Mouse (Mus musculus) heart, adult 2 months (tissue): ENCODE measurements around the gene Fam98c.

Experiments used
- CTCF ChIP-seq: fragments of 200-600 bp; IDR thresholded peaks from 2 replicates; pipeline ENCODE4 v1.8.1; 2022; ENCODE audit warnings: antibody characterized with exemption, mild to moderate bottlenecking, moderate library complexity
- EP300 ChIP-seq: fragments of 200-500 bp; IDR thresholded peaks from 2 replicates; pipeline ENCODE4 v1.6.1; 2011; ENCODE audit warnings: low read depth, low read length, control low read depth; ENCODE audit not compliant: insufficient read depth

DNA sequence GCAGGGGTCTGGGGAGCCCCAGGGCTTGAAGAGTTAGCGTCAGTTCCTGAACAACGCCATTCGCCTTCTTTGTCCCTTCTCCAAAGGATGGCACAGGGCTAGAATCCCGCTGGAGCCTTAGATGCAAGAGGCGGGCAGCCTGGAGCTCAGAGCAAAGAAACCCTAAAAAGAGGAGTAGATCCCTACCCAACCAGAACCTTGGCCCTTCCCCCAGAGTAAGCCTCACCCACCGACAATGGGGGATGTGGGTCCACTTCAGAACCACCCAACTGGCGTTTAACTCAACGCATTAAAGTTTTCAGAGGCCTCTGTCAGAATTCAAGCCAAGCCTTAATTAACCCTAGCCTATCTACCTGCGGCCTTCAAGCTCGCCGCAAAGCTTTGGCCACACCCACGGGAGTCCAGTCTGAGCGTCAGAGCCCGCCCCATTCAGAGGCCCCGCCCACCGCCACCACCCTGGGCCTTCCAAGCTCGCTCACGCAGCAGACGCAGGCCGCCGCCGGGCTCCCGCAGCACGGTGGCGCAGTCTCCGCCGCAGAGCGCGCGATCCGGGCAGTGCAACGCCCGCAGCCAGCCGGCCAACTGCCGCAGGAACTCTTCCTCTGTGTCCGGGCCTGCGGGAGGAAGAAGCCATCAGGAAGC lies 717 bp downstream of the Fam98c start:
- peak; percentile 47 for TF ChIP-seq CTCF
- TF ChIP-seq EP300 = no peak
